Mouse (Mus musculus): ENCODE data around the gene C2. TPM values are rescaled to one million over a fixed set of nuclear protein-coding genes. Genes with fewer than 3 reads are reported as not detected.

The C2 gene
- polyA plus RNA-seq, 2 experiments = 14.1 to 15.6 TPM

GRCm38 (mm10) chr17:34847192-34847591 is 50.9 kb downstream of the C2 start:
- Histone ChIP-seq H3K27ac (no peak overlapping the region), H3K9me3 (ENCODE audit: control insufficient read depth, low read length) (no peaks in the 10 kb centered on the region), H3K4me1 (replicated peaks; ENCODE audit: control insufficient read depth in 2 of 2, insufficient read depth in 2 of 2, low read length in 1 of 2) (peaks cover 6 to 7% of the 10 kb centered on the region in 2 experiments; a peak in 3 of 4 replicates), H3K4me3 (ENCODE audit: insufficient read depth in 1 of 2, low read depth in 2 of 2, low read length in 2 of 2) (no peak overlapping the region), H3K4me2 (ENCODE audit: low read depth) (no peak overlapping the region), H3K36me3 (replicated peaks; ENCODE audit: control insufficient read depth, insufficient read depth, low read depth) (peaks cover 19% of the 10 kb centered on the region), H3K9ac (replicated peaks) (no peak overlapping the region), H3K27me3 (ENCODE audit: control insufficient read depth, insufficient read depth, low read length) (no peaks in the 10 kb centered on the region)
- ATAC-seq (ENCODE audit: insufficient read depth) (no peak), DNase-seq (ENCODE audit: low read depth in 3 of 3, low spot score in 3 of 3) (no peak)
- no peak for TF ChIP-seq CTCF (IDR thresholded peaks at IDR 0.05; ENCODE audit: low read depth)
- no peak for TF ChIP-seq EP300 (IDR thresholded peaks at IDR 0.05; ENCODE audit: low read depth)
- 82% methylated on average over 6 of the region's 6 CpGs for WGBS (ENCODE audit: insufficient replicate concordance)

- H3K4me1 ChIP-seq (replicated peaks; ENCODE audit: control insufficient read depth in 2 of 2, insufficient read depth in 2 of 2, low read length in 1 of 2) = peaks cover 9 to 11% of the 10 kb centered on the region in 2 experiments
- TF ChIP-seq EP300 (IDR thresholded peaks at IDR 0.05; ENCODE audit: low read depth) (no peak), CTCF (IDR thresholded peaks at IDR 0.05; ENCODE audit: low read depth) (no peak)
- no peaks in the 10 kb centered on the region for H3K9me3 ChIP-seq (ENCODE audit: control insufficient read depth, low read length)
- 84% methylated on average over 13 of the region's 13 CpGs for WGBS (ENCODE audit: insufficient replicate concordance)
- no peak overlapping the region for H3K4me2 ChIP-seq (ENCODE audit: low read depth)
- peaks cover 26% of the 10 kb centered on the region for H3K36me3 ChIP-seq (replicated peaks; ENCODE audit: control insufficient read depth, insufficient read depth, low read depth)
- ATAC-seq (ENCODE audit: insufficient read depth) = no peak
- H3K4me3 ChIP-seq (ENCODE audit: insufficient read depth in 1 of 2, low read depth in 2 of 2, low read length in 2 of 2) = no peak overlapping the region
- no peaks in the 10 kb centered on the region for H3K27me3 ChIP-seq (ENCODE audit: control insufficient read depth, insufficient read depth, low read length)
- no peak for DNase-seq (ENCODE audit: low read depth in 3 of 3, low spot score in 3 of 3)
- H3K9ac ChIP-seq (replicated peaks) = no peak overlapping the region
- no peak overlapping the region for H3K27ac ChIP-seq
Observed at GRCm38 (mm10) chr17:34844884-34845283, 53.2 kb downstream of the C2 start.

GRCm38 (mm10) chr17:34840736-34841307 is 57.2 kb downstream of the C2 start:
- no peak for DNase-seq (ENCODE audit: low read depth in 3 of 3, low spot score in 3 of 3)
- H3K27me3 ChIP-seq (ENCODE audit: control insufficient read depth, insufficient read depth, low read length) = no peaks in the 10 kb centered on the region
- H3K9me3 ChIP-seq (ENCODE audit: control insufficient read depth, low read length) = no peaks in the 10 kb centered on the region
- TF ChIP-seq EP300 (IDR thresholded peaks at IDR 0.05; ENCODE audit: low read depth) = no peak
- TF ChIP-seq CTCF (IDR thresholded peaks at IDR 0.05; ENCODE audit: low read depth) = 0 out of 2 replicates have a peak, but pooled peaks have one; percentile 2
- peaks cover 10 to 12% of the 10 kb centered on the region in 2 experiments for H3K4me1 ChIP-seq (replicated peaks; ENCODE audit: control insufficient read depth in 2 of 2, insufficient read depth in 2 of 2, low read length in 1 of 2)
- H3K9ac ChIP-seq (replicated peaks) = peak overlapping the region; percentile 48
- H3K27ac ChIP-seq = peak overlapping the region; percentile 22
- H3K4me2 ChIP-seq (ENCODE audit: low read depth) = peak overlapping the region; percentile 22; the same call in 1 of the 2 replicates
- ATAC-seq (ENCODE audit: insufficient read depth) = no peak
- WGBS (ENCODE audit: insufficient replicate concordance) = 73% methylated on average over 6 of the region's 6 CpGs
- H3K36me3 ChIP-seq (replicated peaks; ENCODE audit: control insufficient read depth, insufficient read depth, low read depth) = peaks cover 30% of the 10 kb centered on the region
- no peak overlapping the region for H3K4me3 ChIP-seq (ENCODE audit: insufficient read depth in 1 of 2, low read depth in 2 of 2, low read length in 2 of 2)

- Histone ChIP-seq H3K27me3 (ENCODE audit: control insufficient read depth, insufficient read depth, low read length) (no peaks in the 10 kb centered on the region), H3K9me3 (ENCODE audit: control insufficient read depth, low read length) (no peaks in the 10 kb centered on the region), H3K4me3 (ENCODE audit: insufficient read depth in 1 of 2, low read depth in 2 of 2, low read length in 2 of 2) (no peak overlapping the region), H3K27ac (no peak overlapping the region), H3K4me1 (replicated peaks; ENCODE audit: control insufficient read depth in 2 of 2, insufficient read depth in 2 of 2, low read length in 1 of 2) (peaks cover 11 to 16% of the 10 kb centered on the region in 2 experiments), H3K9ac (replicated peaks) (no peak overlapping the region), H3K4me2 (ENCODE audit: low read depth) (no peak overlapping the region), H3K36me3 (replicated peaks; ENCODE audit: control insufficient read depth, insufficient read depth, low read depth) (peaks cover 19% of the 10 kb centered on the region)
- WGBS (ENCODE audit: insufficient replicate concordance) = 85% methylated on average over 7 of the region's 7 CpGs
- ATAC-seq (ENCODE audit: insufficient read depth) = no peak
- no peak for DNase-seq (ENCODE audit: low read depth in 3 of 3, low spot score in 3 of 3)
- TF ChIP-seq CTCF (IDR thresholded peaks at IDR 0.05; ENCODE audit: low read depth) = no peak
- TF ChIP-seq EP300 (IDR thresholded peaks at IDR 0.05; ENCODE audit: low read depth) = no peak
Observed at GRCm38 (mm10) chr17:34838785-34839184, 59.3 kb downstream of the C2 start.

DNA sequence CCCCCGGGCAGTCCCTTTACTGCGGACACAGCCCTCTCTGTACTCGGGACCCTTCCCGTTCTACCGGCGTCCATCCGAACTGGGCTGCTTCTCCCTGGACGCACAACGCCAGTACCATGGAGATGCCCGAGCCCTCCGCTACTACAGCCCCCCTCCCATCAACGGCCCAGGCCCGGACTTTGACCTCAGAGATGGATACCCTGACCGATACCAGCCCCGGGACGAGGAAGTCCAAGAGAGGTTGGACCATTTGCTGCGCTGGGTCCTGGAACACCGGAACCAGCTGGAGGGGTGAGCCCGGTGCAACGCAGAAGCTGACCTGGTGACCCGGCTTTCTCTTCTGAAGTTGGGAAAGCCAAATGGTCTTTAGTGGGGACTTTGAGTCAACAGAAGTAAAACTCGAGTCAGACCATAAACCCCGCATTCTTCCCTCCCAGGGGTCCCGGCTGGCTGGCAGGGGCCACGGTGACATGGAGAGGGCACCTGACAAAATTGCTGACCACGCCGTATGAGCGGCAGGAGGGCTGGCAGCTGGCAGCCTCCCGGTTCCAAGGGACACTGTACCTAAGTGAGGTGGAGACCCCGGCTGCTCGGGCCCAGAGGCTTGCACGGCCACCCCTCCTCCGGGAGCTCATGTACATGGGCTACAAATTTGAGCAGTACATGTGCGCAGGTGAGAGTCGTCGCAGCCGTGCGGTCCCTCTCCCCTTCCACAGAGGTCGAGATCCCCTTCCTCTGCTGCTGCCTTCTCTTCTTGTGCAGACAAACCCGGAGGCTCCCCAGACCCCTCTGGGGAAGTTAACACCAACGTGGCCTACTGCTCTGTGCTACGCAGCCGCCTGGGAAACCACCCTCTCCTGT is 60.4 kb downstream of the C2 start:
- WGBS (ENCODE audit: insufficient replicate concordance) = 33% methylated on average over 43 of the region's 43 CpGs
- H3K27ac ChIP-seq = peak overlapping the region; percentile 81
- no peaks in the 10 kb centered on the region for H3K27me3 ChIP-seq (ENCODE audit: control insufficient read depth, insufficient read depth, low read length)
- H3K4me2 ChIP-seq (ENCODE audit: low read depth) = peak overlapping the region; percentile 99
- peaks cover 11 to 16% of the 10 kb centered on the region in 2 experiments for H3K4me1 ChIP-seq (replicated peaks; ENCODE audit: control insufficient read depth in 2 of 2, insufficient read depth in 2 of 2, low read length in 1 of 2)
- DNase-seq (ENCODE audit: low read depth in 3 of 3, low spot score in 3 of 3) (no peak), ATAC-seq (ENCODE audit: insufficient read depth) (peak; percentile 2; the same call in 1 of the 2 replicates)
- peak overlapping the region; percentile 70 to 75 for H3K4me3 ChIP-seq (ENCODE audit: insufficient read depth in 1 of 2, low read depth in 2 of 2, low read length in 2 of 2)
- H3K9me3 ChIP-seq (ENCODE audit: control insufficient read depth, low read length) = no peaks in the 10 kb centered on the region
- H3K36me3 ChIP-seq (replicated peaks; ENCODE audit: control insufficient read depth, insufficient read depth, low read depth) = peaks cover 18% of the 10 kb centered on the region
- no peak for TF ChIP-seq EP300 (IDR thresholded peaks at IDR 0.05; ENCODE audit: low read depth)
- no peak for TF ChIP-seq CTCF (IDR thresholded peaks at IDR 0.05; ENCODE audit: low read depth)
- peak overlapping the region; percentile 90 for H3K9ac ChIP-seq (replicated peaks)
